Mouse (Mus musculus): ENCODE measurements around the gene Epm2aip1. TPM values are rescaled to one million over a fixed set of nuclear protein-coding genes. Genes with fewer than 3 reads are reported as not detected.

Epm2aip1 gene
- total and polyA plus RNA-seq, 3 experiments = 3.4 to 7.4 TPM; not detected in 1

DNA sequence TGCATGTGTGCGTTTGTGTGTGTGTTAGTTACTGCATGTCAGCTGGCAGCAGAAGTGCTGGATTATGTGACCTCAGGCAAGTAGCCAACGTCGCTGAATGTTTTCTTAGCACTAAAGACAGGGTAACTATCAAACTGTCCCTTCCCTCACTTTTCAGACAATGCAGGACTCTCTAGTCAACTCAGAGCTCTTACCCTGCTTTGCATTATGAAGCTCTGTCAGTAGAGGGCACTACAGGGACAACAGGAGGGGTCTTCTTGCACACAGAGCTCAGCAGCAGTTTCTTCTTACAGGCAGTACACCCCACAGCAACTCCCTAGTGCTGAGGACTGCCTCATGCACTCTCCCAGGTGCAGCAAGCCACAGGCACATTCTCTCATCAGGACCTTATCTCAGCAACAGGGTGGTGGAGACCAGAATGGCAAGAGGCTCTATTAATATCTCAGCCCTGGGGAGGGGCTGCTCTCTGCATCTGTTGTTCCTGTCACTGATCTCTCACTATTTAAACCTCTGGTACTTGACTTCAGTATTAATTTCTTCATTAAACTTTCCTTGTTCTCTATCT is 24.0 kb upstream of the Epm2aip1 start:
- DNase-seq (ENCODE audit: low read depth, low spot score) = peak; percentile 55
- peaks cover 0 to 22% of the 10 kb centered on the region in 2 experiments; a peak in 2 of 4 replicates for H3K36me3 ChIP-seq (ENCODE audit: control insufficient read depth in 1 of 2, insufficient read depth in 2 of 2, low read length in 2 of 2)
- no peaks in the 10 kb centered on the region for H3K79me2 ChIP-seq (ENCODE audit: control insufficient read depth, insufficient read depth, low read length, poor library complexity)
- no peaks in the 10 kb centered on the region for H3K4me1 ChIP-seq (ENCODE audit: control insufficient read depth in 1 of 2, insufficient read depth in 2 of 2, low read length in 2 of 2)
- TF ChIP-seq MEF2A (IDR thresholded peaks at IDR 0.05; ENCODE audit: extremely low read depth, insufficient replicate concordance, low read depth, low read length, poor library complexity, severe bottlenecking) = no peak
- TF ChIP-seq HCFC1 (IDR thresholded peaks at IDR 0.05; ENCODE audit: low read depth, low read length) = no peak
- TF ChIP-seq RAD21 (IDR thresholded peaks at IDR 0.05; ENCODE audit: low read depth, low read length) = peak; percentile 16
- no peak for TF ChIP-seq JUND (IDR thresholded peaks at IDR 0.05; ENCODE audit: low read depth, low read length)
- no peak for TF ChIP-seq BHLHE40 (IDR thresholded peaks at IDR 0.05; ENCODE audit: borderline replicate concordance, low read depth, low read length)
- TF ChIP-seq CTCF (IDR thresholded peaks at IDR 0.05 in 2 of 3, conservative IDR thresholded peaks at IDR 0.05 in 1 of 3; ENCODE audit: control insufficient read depth in 1 of 3, insufficient read depth in 1 of 3, low read depth in 2 of 3, low read length in 3 of 3, poor library complexity in 1 of 3, severe bottlenecking in 1 of 3) = peak; percentile 40 to 67 (median 58)
- TF ChIP-seq MAX (IDR thresholded peaks at IDR 0.05; ENCODE audit: low read length) = no peak
- TF ChIP-seq RCOR1 (IDR thresholded peaks at IDR 0.05; ENCODE audit: low read depth, low read length) = no peak
- TF ChIP-seq SMC3 (IDR thresholded peaks at IDR 0.05; ENCODE audit: low read depth, low read length) = peak; percentile 32
- H3K9me3 ChIP-seq (replicated peaks; ENCODE audit: insufficient read depth, low read length) = no peaks in the 10 kb centered on the region
- no peaks in the 10 kb centered on the region for H3K27me3 ChIP-seq (ENCODE audit: control insufficient read depth in 1 of 2, insufficient read depth in 2 of 2, low read length in 2 of 2)
- H3K9ac ChIP-seq (ENCODE audit: control insufficient read depth, low read depth, low read length, poor library complexity, severe bottlenecking) = no peak overlapping the region
- no peak overlapping the region for H3K4me3 ChIP-seq (ENCODE audit: control insufficient read depth in 1 of 2, insufficient read depth in 1 of 2, low read depth in 2 of 2, low read length in 2 of 2)
- no peak overlapping the region for H3K27ac ChIP-seq (ENCODE audit: control insufficient read depth, low read depth, low read length)

DNA sequence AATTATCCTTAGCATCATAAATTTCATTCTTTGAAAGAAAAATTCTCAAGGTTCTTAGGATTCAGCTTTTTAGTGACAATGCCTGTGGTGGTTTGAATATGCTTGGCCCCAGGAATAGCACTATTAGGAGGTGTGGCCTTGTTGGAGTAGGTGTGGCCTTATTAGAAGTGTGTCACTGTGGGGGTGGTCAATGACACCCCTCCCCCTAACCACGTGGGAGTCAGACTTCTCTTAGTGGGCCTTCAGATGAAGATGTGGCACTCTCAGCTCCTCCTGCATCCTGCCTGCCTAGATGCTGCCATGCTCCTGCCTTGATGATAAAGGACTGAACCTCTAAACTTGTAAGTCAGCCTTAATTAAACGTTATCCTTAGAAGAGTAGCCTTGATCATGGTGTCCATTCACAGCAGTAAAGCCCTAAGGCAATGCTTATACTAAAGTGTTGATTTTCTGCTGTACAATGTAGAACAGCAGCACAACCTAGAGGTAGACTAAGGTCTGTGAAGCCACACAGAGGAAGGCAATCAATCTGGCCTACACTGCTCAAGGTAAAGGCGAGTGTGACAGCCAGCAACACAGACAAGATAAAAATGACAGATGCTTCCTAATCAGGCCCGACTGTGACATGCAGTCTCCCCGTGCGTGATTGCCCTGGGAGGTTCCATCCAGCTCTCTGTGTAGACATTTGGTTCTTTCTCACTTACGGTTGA is 19.4 kb upstream of the Epm2aip1 start:
- Histone ChIP-seq H3K27me3 (ENCODE audit: control insufficient read depth in 1 of 2, insufficient read depth in 2 of 2, low read length in 2 of 2) (no peaks in the 10 kb centered on the region), H3K4me1 (ENCODE audit: control insufficient read depth in 1 of 2, insufficient read depth in 2 of 2, low read length in 2 of 2) (no peaks in the 10 kb centered on the region), H3K9me3 (replicated peaks; ENCODE audit: insufficient read depth, low read length) (no peaks in the 10 kb centered on the region), H3K79me2 (ENCODE audit: control insufficient read depth, insufficient read depth, low read length, poor library complexity) (no peaks in the 10 kb centered on the region), H3K36me3 (ENCODE audit: control insufficient read depth in 1 of 2, insufficient read depth in 2 of 2, low read length in 2 of 2) (peaks cover 0 to 20% of the 10 kb centered on the region in 2 experiments; a peak in 2 of 4 replicates), H3K4me3 (ENCODE audit: control insufficient read depth in 1 of 2, insufficient read depth in 1 of 2, low read depth in 2 of 2, low read length in 2 of 2) (no peak overlapping the region), H3K9ac (ENCODE audit: control insufficient read depth, low read depth, low read length, poor library complexity, severe bottlenecking) (no peak overlapping the region), H3K27ac (ENCODE audit: control insufficient read depth, low read depth, low read length) (no peak overlapping the region)
- no peak for DNase-seq (ENCODE audit: low read depth, low spot score)
- TF ChIP-seq CTCF (IDR thresholded peaks at IDR 0.05 in 2 of 3, conservative IDR thresholded peaks at IDR 0.05 in 1 of 3; ENCODE audit: control insufficient read depth in 1 of 3, insufficient read depth in 1 of 3, low read depth in 2 of 3, low read length in 3 of 3, poor library complexity in 1 of 3, severe bottlenecking in 1 of 3) (peak in 1 of 3 experiments; percentile 6; a peak in 1 of 6 replicates), POLR2A (IDR thresholded peaks at IDR 0.05; ENCODE audit: control insufficient read depth in 1 of 2, insufficient read depth in 1 of 2, low read depth in 1 of 2, low read length in 2 of 2, poor library complexity in 1 of 2) (no peak)

GRCm38 (mm10) chr9:111260360-111260985 is 11.3 kb upstream of the Epm2aip1 start:
- no peak for TF ChIP-seq MAFK (IDR thresholded peaks at IDR 0.05; ENCODE audit: borderline replicate concordance, low read depth, low read length)
- DNase-seq (ENCODE audit: low read depth, low spot score) = no peak
- H3K4me3 ChIP-seq (ENCODE audit: control insufficient read depth in 1 of 2, insufficient read depth in 1 of 2, low read depth in 2 of 2, low read length in 2 of 2) = no peak overlapping the region
- no peak overlapping the region for H3K9ac ChIP-seq (ENCODE audit: control insufficient read depth, low read depth, low read length, poor library complexity, severe bottlenecking)
- no peak overlapping the region for H3K27ac ChIP-seq (ENCODE audit: control insufficient read depth, low read depth, low read length)
- H3K9me3 ChIP-seq (replicated peaks; ENCODE audit: insufficient read depth, low read length) = no peaks in the 10 kb centered on the region
- H3K36me3 ChIP-seq (ENCODE audit: control insufficient read depth in 1 of 2, insufficient read depth in 2 of 2, low read length in 2 of 2) = peaks cover 0 to 8% of the 10 kb centered on the region in 2 experiments; a peak in 2 of 4 replicates
- no peaks in the 10 kb centered on the region for H3K79me2 ChIP-seq (ENCODE audit: control insufficient read depth, insufficient read depth, low read length, poor library complexity)
- H3K4me1 ChIP-seq (ENCODE audit: control insufficient read depth in 1 of 2, insufficient read depth in 2 of 2, low read length in 2 of 2) = no peaks in the 10 kb centered on the region
- H3K27me3 ChIP-seq (ENCODE audit: control insufficient read depth in 1 of 2, insufficient read depth in 2 of 2, low read length in 2 of 2) = no peaks in the 10 kb centered on the region

Data from MEL (cell line).